Mouse (Mus musculus) intestine, embryonic 14.5 days (tissue): Measurements from ENCODE around the gene Rab6a. TPM values are rescaled to one million over a fixed set of nuclear protein-coding genes. Genes with fewer than 3 reads are reported as not detected.
A peak's percentile ranks its signal among the peaks of the same experiment; 100 is the strongest.

Experiments
- ATAC-seq: fragments of 200-750 bp; cut with Nextera tagmentation; replicated peaks from 2 replicates; pipeline ENCODE4 v1.8.0; 2017; ENCODE audit warnings: low read depth, moderate number of reproducible peaks, moderate TSS enrichment, moderate library complexity; ENCODE audit not compliant: low FRiP score, low TSS enrichment
- DNase-seq: peaks from one replicate; pipeline ENCODE4 v3.0.0-alpha.2; 2018; ENCODE audit warnings: low spot score
- H3K27ac ChIP-seq: fragments of 300-500 bp; sonication (generic); 2 replicates; pipeline ENCODE4 v1.5.1; 2014; ENCODE audit warnings: low read depth, mild to moderate bottlenecking, control low read depth
- H3K27me3 ChIP-seq: fragments of 300-500 bp; sonication (generic); replicated peaks from 2 replicates; pipeline ENCODE4 v1.6.1; 2014; ENCODE audit warnings: low read length, control low read depth; ENCODE audit not compliant: control insufficient read depth, insufficient read depth
- H3K36me3 ChIP-seq: fragments of 300-500 bp; sonication (generic); 2 replicates; pipeline ENCODE4 v1.6.1; 2014; ENCODE audit warnings: low read length, control low read depth; ENCODE audit not compliant: control insufficient read depth, insufficient read depth
- H3K4me1 ChIP-seq: fragments of 300-500 bp; sonication (generic); replicated peaks from 2 replicates; pipeline ENCODE4 v1.6.1; 2014; ENCODE audit warnings: low read length, control low read depth, mixed read lengths; ENCODE audit not compliant: control insufficient read depth, insufficient read depth
- H3K4me2 ChIP-seq: fragments of 300-500 bp; sonication (generic); 2 replicates; pipeline ENCODE4 v1.6.1; 2014; ENCODE audit warnings: low read length
- H3K4me3 ChIP-seq: fragments of 300-500 bp; sonication (generic); 2 replicates; pipeline ENCODE4 v1.5.1; 2014; ENCODE audit warnings: low read depth, low read length, control low read depth, mixed read lengths
- H3K9ac ChIP-seq: fragments of 300-500 bp; sonication (generic); 2 replicates; pipeline ENCODE4 v1.6.1; 2014; ENCODE audit warnings: mild to moderate bottlenecking, low read length
- H3K9me3 ChIP-seq: fragments of 300-500 bp; sonication (generic); 2 replicates; pipeline ENCODE4 v1.6.1; 2016; ENCODE audit warnings: low read length, control low read depth; ENCODE audit not compliant: control insufficient read depth
- WGBS: fragments of 180-500 bp; shearing (Covaris S2); extraction: QIAGEN DNeasy Blood & Tissue Kit; methylation state at CpG from one replicate; pipeline ENCODE4 v1.1.7; 2014; 5-methylcytosine and 5-hydroxymethylcytosine counted together
- polyA plus RNA-seq: library from polyadenylated mRNA; unstranded; fragments of >200 nt; fragmentation: Nextera tagmentation; extraction: Ambion mirVana; gene quantifications from 2 replicates; pipeline ENCODE4 v1.2.1, GENCODE M21; 2014

Gene Rab6a
- polyA plus RNA-seq, 1 experiment from 2014 or later = 118 TPM

DNA sequence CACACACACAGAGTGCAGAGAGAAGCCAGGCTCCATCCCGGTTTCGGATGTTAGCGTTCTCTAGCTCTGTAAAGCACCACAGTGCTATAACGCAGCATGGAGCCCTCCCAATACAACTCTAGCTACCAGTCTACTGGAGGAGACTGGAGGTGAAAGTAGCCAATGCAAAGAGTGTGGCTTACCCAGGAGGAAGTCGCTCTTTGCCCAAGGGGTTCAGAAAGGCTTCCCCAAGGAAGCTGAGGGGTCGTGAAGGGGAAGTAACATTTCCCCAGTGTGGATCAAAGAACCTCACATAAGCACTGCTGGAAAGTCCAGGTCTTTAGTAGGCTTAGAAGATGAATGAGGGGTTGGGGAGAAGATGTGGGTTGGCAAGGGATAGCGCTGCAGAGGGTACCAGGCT, 54.1 kb downstream of the Rab6a start:
- H3K36me3 ChIP-seq = no peaks in the 10 kb centered on the region
- no peak overlapping the region for H3K4me3 ChIP-seq
- no peaks in the 10 kb centered on the region for H3K9me3 ChIP-seq
- H3K9ac ChIP-seq = no peak overlapping the region
- H3K4me2 ChIP-seq = no peak overlapping the region
- DNase-seq (no peak), ATAC-seq (no peak)
- 87% methylated on average over 7 of the region's 7 CpGs for WGBS
- peaks cover 18% of the 10 kb centered on the region for H3K4me1 ChIP-seq
- H3K27me3 ChIP-seq = no peaks in the 10 kb centered on the region
- H3K27ac ChIP-seq = no peak overlapping the region

DNA sequence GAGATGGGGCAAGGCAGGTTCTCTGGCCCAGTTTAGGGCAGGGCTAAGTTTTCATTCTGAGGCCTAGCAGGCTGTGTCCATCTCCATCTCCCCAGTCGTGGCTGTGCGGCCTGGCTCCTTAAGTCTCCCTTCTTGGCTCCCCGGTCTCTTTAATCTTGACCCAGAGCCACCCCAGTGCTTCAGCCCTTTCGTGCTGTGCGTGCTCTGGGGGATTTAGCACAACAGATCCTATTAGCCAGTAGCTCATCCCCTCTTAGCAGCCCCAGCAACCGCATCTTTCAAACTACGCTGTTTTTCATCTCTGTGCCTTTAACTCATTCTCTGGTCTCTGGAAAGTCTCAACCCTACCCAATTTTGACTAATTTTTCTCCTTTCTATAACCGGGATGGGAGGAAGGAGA, 55.0 kb downstream of the Rab6a start, which contains the start of gene Plekhb1:
TSS of gene Plekhb1 (minus strand) at position 184 of the 400 bp plus-strand sequence.
- 55% methylated on average over 8 of the region's 8 CpGs for WGBS
- H3K27ac ChIP-seq = peak within 1 kb of the TSS; percentile 78

DNA sequence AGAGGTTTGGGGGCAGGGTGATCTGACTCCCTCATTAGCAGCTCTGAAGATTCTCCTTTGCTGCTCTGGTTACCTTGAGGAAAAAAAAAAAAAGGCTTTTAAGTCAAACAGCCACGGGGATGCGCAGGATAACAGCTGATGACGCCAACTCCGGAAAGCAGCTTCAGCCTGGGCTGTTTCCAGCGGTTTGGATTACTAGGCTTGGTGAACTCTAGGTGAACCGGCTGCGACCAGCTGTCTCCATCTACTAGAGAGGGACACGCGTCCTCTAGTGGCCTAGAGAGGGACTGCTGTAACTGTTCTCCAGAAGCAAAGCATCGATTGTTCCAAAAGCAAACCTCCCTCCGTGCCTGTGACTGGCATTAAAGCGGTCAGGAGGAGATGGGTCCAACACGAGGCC, 56.0 kb downstream of the Rab6a start:
- 2% methylated on average over 13 of the region's 13 CpGs for WGBS
- Histone ChIP-seq H3K9me3 (no peaks in the 10 kb centered on the region), H3K27me3 (no peaks in the 10 kb centered on the region), H3K36me3 (no peaks in the 10 kb centered on the region), H3K4me3 (no peak overlapping the region), H3K27ac (peak overlapping the region; percentile 78), H3K4me2 (peak overlapping the region; percentile 49), H3K4me1 (peaks cover 18% of the 10 kb centered on the region), H3K9ac (no peak overlapping the region; the same call in 1 of the 2 replicates)
- DNase-seq (peak; percentile 96), ATAC-seq (peak; percentile 88)

More for the DNA sequence above, 55.0 kb downstream of the Rab6a start, which contains the start of gene Plekhb1:
- Histone ChIP-seq H3K9me3 (no peaks in the 10 kb centered on the region), H3K36me3 (no peaks in the 10 kb centered on the region), H3K9ac (no peak within 1 kb of the TSS), H3K27me3 (no peaks in the 10 kb centered on the region), H3K4me3 (no peak within 1 kb of the TSS), H3K4me1 (peaks cover 18% of the 10 kb centered on the region), H3K4me2 (peak within 1 kb of the TSS; percentile 49)
- DNase-seq (no peak), ATAC-seq (no peak)

DNA sequence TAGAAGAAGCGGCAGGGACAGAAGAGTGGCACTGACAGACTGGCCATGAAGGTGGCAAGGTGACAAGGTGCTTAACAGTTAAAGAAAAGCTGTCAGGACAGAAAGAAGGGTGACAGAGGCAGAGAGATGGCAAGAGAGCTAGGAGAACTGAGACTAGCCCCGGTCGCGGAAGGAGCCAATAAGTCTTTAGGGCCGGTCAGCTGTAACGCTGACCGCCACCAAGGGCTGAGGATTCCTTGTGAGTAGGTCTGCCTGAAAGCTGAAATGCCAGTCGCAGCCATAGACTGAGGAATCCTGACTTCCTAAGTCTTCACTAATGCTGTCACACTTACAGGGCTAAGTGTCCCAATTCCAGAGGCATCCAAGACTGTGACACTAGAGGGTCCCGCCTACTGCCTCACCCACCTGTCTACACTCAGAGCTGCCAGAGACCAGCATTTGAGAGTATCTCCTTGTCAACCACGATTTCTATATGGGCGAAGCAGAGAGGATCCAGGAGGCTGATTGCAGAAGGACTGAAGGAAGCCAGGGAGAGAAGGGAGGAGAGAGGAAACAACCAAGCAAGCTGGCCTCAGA, 56.6 kb downstream of the Rab6a start:
- WGBS = 68% methylated on average over 11 of the region's 11 CpGs
- DNase-seq = no peak
- Histone ChIP-seq H3K9ac (no peak overlapping the region; the same call in 1 of the 2 replicates), H3K9me3 (no peaks in the 10 kb centered on the region), H3K4me1 (peaks cover 15% of the 10 kb centered on the region), H3K27me3 (no peaks in the 10 kb centered on the region), H3K36me3 (no peaks in the 10 kb centered on the region), H3K4me2 (peak overlapping the region; percentile 49; the same call in 1 of the 2 replicates), H3K27ac (no peak overlapping the region), H3K4me3 (no peak overlapping the region)
- ATAC-seq = peak; percentile 32; the same call in 1 of the 2 replicates

GRCm38 (mm10) chr7:100670646-100671045, 63.4 kb downstream of the Rab6a start:
- Histone ChIP-seq H3K9ac (no peak overlapping the region), H3K27me3 (no peaks in the 10 kb centered on the region), H3K4me3 (no peak overlapping the region), H3K4me2 (no peak overlapping the region), H3K9me3 (no peaks in the 10 kb centered on the region), H3K4me1 (no peaks in the 10 kb centered on the region), H3K27ac (no peak overlapping the region), H3K36me3 (no peaks in the 10 kb centered on the region)
- WGBS = 83% methylated on average over 5 of the region's 5 CpGs
- no peak for DNase-seq
- ATAC-seq = no peak

- Histone ChIP-seq H3K4me3 (no peak overlapping the region), H3K27me3 (no peaks in the 10 kb centered on the region), H3K36me3 (no peaks in the 10 kb centered on the region), H3K4me1 (no peaks in the 10 kb centered on the region), H3K9ac (no peak overlapping the region), H3K4me2 (no peak overlapping the region), H3K27ac (no peak overlapping the region), H3K9me3 (no peaks in the 10 kb centered on the region)
- no peak for ATAC-seq
- WGBS = 80% methylated on average over 7 of the region's 7 CpGs
- no peak for DNase-seq
These were observed 66.2 kb downstream of the Rab6a start for GRCm38 (mm10) chr7:100673452-100673851.

DNA sequence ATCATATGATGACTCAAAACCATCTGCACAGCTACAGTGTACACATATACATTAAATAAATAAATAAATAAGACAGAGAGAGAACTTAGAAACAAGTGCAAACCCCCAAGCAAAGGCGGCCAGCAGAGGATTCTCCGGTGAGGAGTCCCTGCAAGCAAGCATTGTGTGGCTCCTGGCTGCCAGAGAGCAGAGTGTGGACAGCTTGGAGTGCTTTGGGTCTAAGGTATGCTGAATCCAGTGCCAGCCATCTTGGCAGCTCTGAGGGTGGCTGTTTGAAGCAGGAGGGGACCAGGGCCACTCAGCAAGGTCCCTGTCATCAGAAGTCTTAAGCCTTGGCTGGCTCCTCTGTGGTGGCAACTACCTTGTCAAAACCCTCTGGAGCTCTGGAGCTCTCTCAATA, 67.7 kb downstream of the Rab6a start:
- Histone ChIP-seq H3K27me3 (no peaks in the 10 kb centered on the region), H3K9ac (no peak overlapping the region), H3K27ac (no peak overlapping the region), H3K36me3 (no peaks in the 10 kb centered on the region), H3K4me1 (no peaks in the 10 kb centered on the region), H3K4me2 (no peak overlapping the region), H3K4me3 (no peak overlapping the region), H3K9me3 (no peaks in the 10 kb centered on the region)
- ATAC-seq = no peak
- DNase-seq = no peak
- WGBS = 94% methylated on average over 2 of the region's 2 CpGs

DNA sequence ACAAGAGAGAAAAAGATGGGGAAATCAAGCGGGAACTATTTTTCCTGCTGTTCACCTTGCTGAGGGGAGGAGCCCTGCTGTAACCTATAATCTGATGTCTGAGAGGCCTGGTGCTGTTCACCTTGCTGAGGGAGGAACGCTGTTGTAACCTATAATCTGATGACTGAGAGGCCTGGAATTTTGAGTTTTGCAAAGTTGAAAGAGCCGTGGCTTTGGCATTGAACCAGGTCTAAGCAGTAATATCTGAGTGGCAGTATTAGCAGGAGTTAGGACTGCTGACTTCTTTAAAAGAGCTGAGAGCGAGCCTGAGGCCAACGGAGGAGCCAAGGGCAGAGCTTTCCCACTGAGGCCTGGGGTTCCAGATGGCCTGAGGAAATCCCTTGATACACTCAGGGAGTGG, 70.8 kb downstream of the Rab6a start:
- 88% methylated on average over 5 of the region's 5 CpGs for WGBS
- H3K4me3 ChIP-seq = no peak overlapping the region

More for the DNA sequence above, 70.8 kb downstream of the Rab6a start:
- no peak for ATAC-seq
- no peak for DNase-seq
- Histone ChIP-seq H3K36me3 (no peaks in the 10 kb centered on the region), H3K9ac (no peak overlapping the region), H3K4me2 (no peak overlapping the region), H3K27me3 (no peaks in the 10 kb centered on the region), H3K4me1 (no peaks in the 10 kb centered on the region), H3K27ac (no peak overlapping the region), H3K9me3 (no peaks in the 10 kb centered on the region)
